Mouse (Mus musculus): ENCODE results near the gene Rgs12. TPM values are rescaled to one million over a fixed set of nuclear protein-coding genes. Genes with fewer than 3 reads are reported as not detected.

Gene Rgs12
- polyA plus RNA-seq, 1 experiment from 2014 or later, result 34.4 TPM

GRCm38 (mm10) chr5:34927648-34928047, 21.6 kb upstream of the Rgs12 start:
- no peak overlapping the region for H3K27ac ChIP-seq (ENCODE audit: low read length)
- 82% methylated on average over 4 of the region's 4 CpGs for WGBS
- H3K4me2 ChIP-seq (ENCODE audit: low read depth, low read length), result no peak overlapping the region
- H3K9me3 ChIP-seq (replicated peaks; ENCODE audit: control insufficient read depth, low read length), result no peaks in the 10 kb centered on the region
- H3K9ac ChIP-seq (ENCODE audit: low read length), result no peak overlapping the region
- no peak overlapping the region for H3K4me3 ChIP-seq (replicated peaks; ENCODE audit: low read length)
- H3K4me1 ChIP-seq (ENCODE audit: control insufficient read depth, insufficient read depth, low read length), result peaks cover 7% of the 10 kb centered on the region
- no peaks in the 10 kb centered on the region for H3K36me3 ChIP-seq (ENCODE audit: control insufficient read depth, insufficient read depth, low read length)
- H3K27me3 ChIP-seq (ENCODE audit: control insufficient read depth, insufficient read depth, low read length), result no peaks in the 10 kb centered on the region
- no peak for ATAC-seq (ENCODE audit: insufficient read depth, low FRiP score)

- Histone ChIP-seq H3K4me2 (ENCODE audit: low read depth, low read length) (no peak overlapping the region), H3K9ac (ENCODE audit: low read length) (no peak overlapping the region), H3K36me3 (ENCODE audit: control insufficient read depth, insufficient read depth, low read length) (no peaks in the 10 kb centered on the region), H3K27ac (ENCODE audit: low read length) (no peak overlapping the region), H3K4me1 (ENCODE audit: control insufficient read depth, insufficient read depth, low read length) (peaks cover 7% of the 10 kb centered on the region), H3K27me3 (ENCODE audit: control insufficient read depth, insufficient read depth, low read length) (no peaks in the 10 kb centered on the region), H3K4me3 (replicated peaks; ENCODE audit: low read length) (no peak overlapping the region), H3K9me3 (replicated peaks; ENCODE audit: control insufficient read depth, low read length) (no peaks in the 10 kb centered on the region)
- ATAC-seq (ENCODE audit: insufficient read depth, low FRiP score), result no peak
- 83% methylated on average over 9 of the region's 9 CpGs for WGBS
These were observed 18.9 kb upstream of the Rgs12 start for GRCm38 (mm10) chr5:34930151-34930975.

- Histone ChIP-seq H3K4me3 (replicated peaks; ENCODE audit: low read length) (no peak overlapping the region), H3K4me1 (ENCODE audit: control insufficient read depth, insufficient read depth, low read length) (peaks cover 7% of the 10 kb centered on the region), H3K27ac (ENCODE audit: low read length) (no peak overlapping the region), H3K27me3 (ENCODE audit: control insufficient read depth, insufficient read depth, low read length) (no peaks in the 10 kb centered on the region), H3K4me2 (ENCODE audit: low read depth, low read length) (no peak overlapping the region), H3K9ac (ENCODE audit: low read length) (no peak overlapping the region), H3K36me3 (ENCODE audit: control insufficient read depth, insufficient read depth, low read length) (no peaks in the 10 kb centered on the region), H3K9me3 (replicated peaks; ENCODE audit: control insufficient read depth, low read length) (no peaks in the 10 kb centered on the region)
- no peak for ATAC-seq (ENCODE audit: insufficient read depth, low FRiP score)
- 78% methylated on average over 2 of the region's 2 CpGs for WGBS
These were observed 18.2 kb upstream of the Rgs12 start for GRCm38 (mm10) chr5:34931091-34931490.

DNA sequence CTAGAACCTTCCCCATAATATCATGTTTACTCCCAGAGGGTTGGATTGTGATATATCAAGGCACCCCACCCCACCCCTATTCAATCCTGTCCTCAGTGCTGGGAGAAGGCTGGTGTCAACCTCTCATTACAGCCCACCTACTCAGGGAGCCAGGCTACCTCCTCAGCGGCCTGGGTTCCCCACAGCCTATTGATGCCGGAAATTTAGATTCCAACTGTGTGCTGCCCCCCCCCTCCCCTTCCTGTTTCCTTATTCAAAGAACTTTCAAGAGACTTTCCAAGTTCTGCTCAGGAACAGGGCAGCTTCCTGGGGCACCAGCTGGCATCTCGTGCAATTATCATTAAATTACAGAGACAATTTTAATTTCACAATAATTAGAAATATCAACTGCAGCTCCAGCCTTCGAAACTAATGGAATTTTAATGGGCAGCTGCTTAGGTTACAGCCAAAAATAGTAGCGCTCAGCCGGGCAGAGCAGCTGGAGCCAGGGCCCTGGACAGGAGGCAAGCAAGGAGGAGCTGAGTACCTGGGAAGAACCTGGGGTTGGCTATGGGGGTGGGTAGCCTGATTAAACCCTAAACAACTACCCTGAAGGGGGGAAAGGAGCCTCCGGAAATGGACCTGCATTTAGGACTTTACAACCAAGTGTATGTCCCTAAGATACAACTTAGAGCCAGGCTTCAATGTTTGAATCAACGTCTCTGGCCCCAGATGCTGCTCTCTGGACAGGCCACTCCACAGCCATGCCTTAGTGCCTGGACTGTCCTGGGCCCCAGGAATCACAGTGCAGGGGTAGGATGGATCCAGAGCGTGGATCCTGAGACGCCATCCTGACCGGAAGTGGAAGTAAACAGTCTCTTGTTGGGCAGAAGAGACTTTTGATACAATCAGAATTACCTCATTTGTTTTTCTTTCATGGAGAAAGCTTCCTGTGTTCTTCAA, 17.5 kb upstream of the Rgs12 start:
- H3K9ac ChIP-seq (ENCODE audit: low read length), result no peak overlapping the region
- no peaks in the 10 kb centered on the region for H3K27me3 ChIP-seq (ENCODE audit: control insufficient read depth, insufficient read depth, low read length)
- peak overlapping the region; percentile 50 for H3K27ac ChIP-seq (ENCODE audit: low read length)
- no peaks in the 10 kb centered on the region for H3K9me3 ChIP-seq (replicated peaks; ENCODE audit: control insufficient read depth, low read length)
- no peak overlapping the region for H3K4me3 ChIP-seq (replicated peaks; ENCODE audit: low read length)
- WGBS, result 45% methylated on average over 11 of the region's 11 CpGs
- no peaks in the 10 kb centered on the region for H3K36me3 ChIP-seq (ENCODE audit: control insufficient read depth, insufficient read depth, low read length)
- H3K4me2 ChIP-seq (ENCODE audit: low read depth, low read length), result no peak overlapping the region
- peaks cover 7% of the 10 kb centered on the region for H3K4me1 ChIP-seq (ENCODE audit: control insufficient read depth, insufficient read depth, low read length)
- ATAC-seq (ENCODE audit: insufficient read depth, low FRiP score), result no peak; the same call in 1 of the 2 replicates

DNA sequence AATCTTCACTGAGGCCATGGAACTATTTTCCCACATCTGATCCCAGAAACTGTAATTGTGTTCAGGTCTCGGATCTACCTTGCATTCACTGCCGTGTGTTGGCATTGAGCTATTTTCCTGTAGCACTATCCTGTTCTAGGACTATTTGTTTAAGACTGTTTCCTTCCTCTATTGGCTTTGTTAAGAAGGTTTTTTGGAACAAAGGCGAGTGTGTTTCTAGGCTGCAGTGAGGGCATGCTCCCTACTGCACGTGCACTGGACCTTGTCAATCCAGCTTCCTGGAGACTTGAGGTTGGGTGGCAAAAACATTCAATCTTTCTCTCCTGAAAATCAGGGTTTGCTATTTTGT, 16.8 kb upstream of the Rgs12 start:
- ATAC-seq (ENCODE audit: insufficient read depth, low FRiP score), result 0 out of 2 replicates have a peak, but pooled peaks have one; percentile 61
- Histone ChIP-seq H3K4me1 (ENCODE audit: control insufficient read depth, insufficient read depth, low read length) (peaks cover 7% of the 10 kb centered on the region), H3K9me3 (replicated peaks; ENCODE audit: control insufficient read depth, low read length) (no peaks in the 10 kb centered on the region), H3K27me3 (ENCODE audit: control insufficient read depth, insufficient read depth, low read length) (no peaks in the 10 kb centered on the region), H3K9ac (ENCODE audit: low read length) (no peak overlapping the region), H3K4me3 (replicated peaks; ENCODE audit: low read length) (no peak overlapping the region), H3K36me3 (ENCODE audit: control insufficient read depth, insufficient read depth, low read length) (no peaks in the 10 kb centered on the region), H3K4me2 (ENCODE audit: low read depth, low read length) (no peak overlapping the region), H3K27ac (ENCODE audit: low read length) (peak overlapping the region; percentile 50)
- WGBS, result 45% methylated on average over 4 of the region's 4 CpGs

- WGBS, result 95% methylated on average over 1 of the region's 1 CpGs
- Histone ChIP-seq H3K36me3 (ENCODE audit: control insufficient read depth, insufficient read depth, low read length) (no peaks in the 10 kb centered on the region), H3K4me3 (replicated peaks; ENCODE audit: low read length) (no peak overlapping the region), H3K27me3 (ENCODE audit: control insufficient read depth, insufficient read depth, low read length) (no peaks in the 10 kb centered on the region), H3K9ac (ENCODE audit: low read length) (no peak overlapping the region), H3K27ac (ENCODE audit: low read length) (no peak overlapping the region), H3K9me3 (replicated peaks; ENCODE audit: control insufficient read depth, low read length) (no peaks in the 10 kb centered on the region), H3K4me1 (ENCODE audit: control insufficient read depth, insufficient read depth, low read length) (peaks cover 7% of the 10 kb centered on the region), H3K4me2 (ENCODE audit: low read depth, low read length) (no peak overlapping the region)
- no peak for ATAC-seq (ENCODE audit: insufficient read depth, low FRiP score)
These were observed 15.8 kb upstream of the Rgs12 start for GRCm38 (mm10) chr5:34933461-34933860.

GRCm38 (mm10) chr5:34941710-34942470, 7.4 kb upstream of the Rgs12 start:
- no peaks in the 10 kb centered on the region for H3K27me3 ChIP-seq (ENCODE audit: control insufficient read depth, insufficient read depth, low read length)
- H3K4me1 ChIP-seq (ENCODE audit: control insufficient read depth, insufficient read depth, low read length), result no peaks in the 10 kb centered on the region
- H3K36me3 ChIP-seq (ENCODE audit: control insufficient read depth, insufficient read depth, low read length), result no peaks in the 10 kb centered on the region
- 60% methylated on average over 10 of the region's 10 CpGs for WGBS
- no peak overlapping the region for H3K4me2 ChIP-seq (ENCODE audit: low read depth, low read length)
- ATAC-seq (ENCODE audit: insufficient read depth, low FRiP score), result no peak
- H3K4me3 ChIP-seq (replicated peaks; ENCODE audit: low read length), result no peak overlapping the region
- no peaks in the 10 kb centered on the region for H3K9me3 ChIP-seq (replicated peaks; ENCODE audit: control insufficient read depth, low read length)
- H3K9ac ChIP-seq (ENCODE audit: low read length), result no peak overlapping the region
- no peak overlapping the region for H3K27ac ChIP-seq (ENCODE audit: low read length)

- Histone ChIP-seq H3K27ac (ENCODE audit: low read length) (no peak overlapping the region), H3K27me3 (ENCODE audit: control insufficient read depth, insufficient read depth, low read length) (no peaks in the 10 kb centered on the region), H3K4me1 (ENCODE audit: control insufficient read depth, insufficient read depth, low read length) (no peaks in the 10 kb centered on the region), H3K9ac (ENCODE audit: low read length) (no peak overlapping the region), H3K9me3 (replicated peaks; ENCODE audit: control insufficient read depth, low read length) (no peaks in the 10 kb centered on the region), H3K4me2 (ENCODE audit: low read depth, low read length) (no peak overlapping the region), H3K4me3 (replicated peaks; ENCODE audit: low read length) (no peak overlapping the region), H3K36me3 (ENCODE audit: control insufficient read depth, insufficient read depth, low read length) (no peaks in the 10 kb centered on the region)
- WGBS, result 74% methylated on average over 3 of the region's 3 CpGs
- no peak for ATAC-seq (ENCODE audit: insufficient read depth, low FRiP score)
These were observed 5.8 kb upstream of the Rgs12 start for GRCm38 (mm10) chr5:34943428-34943827.
